Mouse (Mus musculus) brain, embryonic 14.5 days (tissue): Measurements from ENCODE around the gene Igdcc4.

ENCODE experiments used
- CTCF ChIP-seq: fragments of 200-500 bp; IDR thresholded peaks from 2 replicates; pipeline ENCODE4 v1.5.1; 2012; ENCODE audit warnings: inconsistent platforms, mild to moderate bottlenecking, moderate library complexity, borderline replicate concordance; ENCODE audit not compliant: insufficient read depth, insufficient read length; ENCODE audit errors: extremely low read depth
- POLR2A ChIP-seq: fragments of 200-500 bp; IDR thresholded peaks from 2 replicates; pipeline ENCODE4 v1.6.1; 2012; ENCODE audit warnings: mild to moderate bottlenecking, inconsistent platforms, borderline replicate concordance; ENCODE audit not compliant: poor library complexity, insufficient read depth, insufficient read length, severe bottlenecking; ENCODE audit errors: extremely low read depth

DNA sequence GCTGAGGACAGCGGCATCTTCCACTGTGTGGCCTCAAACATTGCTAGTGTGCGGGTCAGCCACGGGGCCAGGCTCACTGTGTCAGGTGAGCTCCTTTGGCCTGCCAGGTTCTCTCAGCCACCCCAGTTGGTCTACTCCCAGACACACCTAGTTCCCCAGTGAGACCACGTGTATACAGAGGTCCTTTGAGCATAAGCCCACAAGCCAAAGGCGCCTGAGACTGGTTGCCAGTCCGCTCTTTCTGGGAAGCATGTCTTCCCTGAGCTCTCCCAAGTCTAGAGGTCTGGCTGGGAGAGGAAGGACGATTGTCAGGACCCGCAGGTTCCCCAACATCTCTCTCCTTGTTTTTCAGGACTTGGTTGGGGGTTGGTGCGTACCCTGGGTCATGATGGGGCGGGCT lies 76.6 kb downstream of the Igdcc4 start:
- TF ChIP-seq CTCF (no peak), POLR2A (no peak)
